Mouse (Mus musculus) kidney, embryonic 16.5 days (tissue): ENCODE results near the gene Syt1. TPM values are rescaled to one million over a fixed set of nuclear protein-coding genes. Genes with fewer than 3 reads are reported as not detected.

Experiments
- ATAC-seq: fragments of 200-750 bp; cut with Nextera tagmentation; 2 replicates; pipeline ENCODE4 v1.8.0; 2017; ENCODE audit warnings: moderate TSS enrichment; ENCODE audit not compliant: low FRiP score, low TSS enrichment
- H3K27ac ChIP-seq: fragments of 300-500 bp; sonication (generic); 2 replicates; pipeline ENCODE4 v1.5.1; 2014; ENCODE audit warnings: low read length
- H3K27me3 ChIP-seq: fragments of 300-500 bp; sonication (generic); 2 replicates; pipeline ENCODE4 v1.6.1; 2014; ENCODE audit warnings: low read length, control low read depth, mixed read lengths; ENCODE audit not compliant: insufficient read depth
- H3K36me3 ChIP-seq: fragments of 300-500 bp; sonication (generic); 2 replicates; pipeline ENCODE4 v1.6.1; 2014; ENCODE audit warnings: low read length, control low read depth, mixed read lengths; ENCODE audit not compliant: insufficient read depth
- H3K4me1 ChIP-seq: fragments of 300-500 bp; sonication (generic); 2 replicates; pipeline ENCODE4 v1.6.1; 2014; ENCODE audit warnings: low read length, control low read depth, mixed read lengths; ENCODE audit not compliant: insufficient read depth
- H3K4me2 ChIP-seq: fragments of 300-500 bp; sonication (generic); replicated peaks from 2 replicates; pipeline ENCODE4 v1.6.1; 2014; ENCODE audit warnings: low read depth, low read length
- H3K4me3 ChIP-seq: fragments of 300-500 bp; sonication (generic); 2 replicates; pipeline ENCODE4 v1.5.1; 2014; ENCODE audit warnings: mild to moderate bottlenecking, low read length
- H3K9ac ChIP-seq: fragments of 300-500 bp; sonication (generic); replicated peaks from 2 replicates; pipeline ENCODE4 v1.6.1; 2014; ENCODE audit warnings: low read length
- H3K9me3 ChIP-seq: fragments of 300-500 bp; sonication (generic); 2 replicates; pipeline ENCODE4 v1.6.1; 2016; ENCODE audit warnings: low read length, control low read depth
- WGBS: fragments of 180-500 bp; shearing (Covaris S2); extraction: QIAGEN DNeasy Blood & Tissue Kit; methylation state at CpG from one replicate; pipeline ENCODE4 v1.1.7; 2014; 5-methylcytosine and 5-hydroxymethylcytosine counted together
- polyA plus RNA-seq: library from polyadenylated mRNA; unstranded; fragments of >200 nt; fragmentation: Nextera tagmentation; extraction: Ambion mirVana; gene quantifications from 2 replicates; pipeline ENCODE4 v1.2.1, GENCODE M21; 2015

Syt1 gene
- polyA plus RNA-seq, 1 experiment from 2014 or later = 1.2 TPM

GRCm38 (mm10) chr10:108868136-108868535 lies 142.6 kb downstream of the Syt1 start:
- Histone ChIP-seq H3K4me3 (no peak overlapping the region), H3K27me3 (no peaks in the 10 kb centered on the region), H3K27ac (no peak overlapping the region), H3K4me2 (no peak overlapping the region), H3K9ac (no peak overlapping the region), H3K4me1 (no peaks in the 10 kb centered on the region), H3K9me3 (no peaks in the 10 kb centered on the region), H3K36me3 (no peaks in the 10 kb centered on the region)
- 82% methylated on average over 4 of the region's 4 CpGs for WGBS
- ATAC-seq = no peak

GRCm38 (mm10) chr10:108867202-108867601 lies 143.6 kb downstream of the Syt1 start:
- Histone ChIP-seq H3K9ac (no peak overlapping the region), H3K27ac (no peak overlapping the region), H3K4me3 (no peak overlapping the region), H3K4me2 (no peak overlapping the region), H3K27me3 (no peaks in the 10 kb centered on the region), H3K9me3 (no peaks in the 10 kb centered on the region), H3K36me3 (no peaks in the 10 kb centered on the region), H3K4me1 (no peaks in the 10 kb centered on the region)
- ATAC-seq = no peak
- whole genome bisulfite sequencing = 62% methylated on average over 6 of the region's 6 CpGs

GRCm38 (mm10) chr10:108865586-108865985 lies 145.2 kb downstream of the Syt1 start:
- H3K4me3 ChIP-seq = no peak overlapping the region
- no peaks in the 10 kb centered on the region for H3K36me3 ChIP-seq
- no peak overlapping the region for H3K27ac ChIP-seq
- no peaks in the 10 kb centered on the region for H3K27me3 ChIP-seq
- H3K4me1 ChIP-seq = no peaks in the 10 kb centered on the region
- H3K4me2 ChIP-seq = no peak overlapping the region
- H3K9ac ChIP-seq = no peak overlapping the region
- 90% methylated on average over 4 of the region's 4 CpGs for WGBS
- no peak for ATAC-seq
- H3K9me3 ChIP-seq = no peaks in the 10 kb centered on the region

GRCm38 (mm10) chr10:108855986-108856385 lies 154.8 kb downstream of the Syt1 start:
- Histone ChIP-seq H3K4me3 (no peak overlapping the region), H3K9me3 (no peaks in the 10 kb centered on the region), H3K4me1 (no peaks in the 10 kb centered on the region), H3K27ac (no peak overlapping the region), H3K36me3 (no peaks in the 10 kb centered on the region), H3K9ac (no peak overlapping the region), H3K4me2 (no peak overlapping the region), H3K27me3 (no peaks in the 10 kb centered on the region)
- ATAC-seq = no peak
- 72% methylated on average over 6 of the region's 6 CpGs for WGBS

GRCm38 (mm10) chr10:108852757-108853156 lies 158.0 kb downstream of the Syt1 start:
- no peak overlapping the region for H3K27ac ChIP-seq
- H3K4me1 ChIP-seq = no peaks in the 10 kb centered on the region
- 57% methylated on average over 4 of the region's 4 CpGs for WGBS
- H3K4me3 ChIP-seq = no peak overlapping the region
- H3K4me2 ChIP-seq = no peak overlapping the region
- no peaks in the 10 kb centered on the region for H3K36me3 ChIP-seq
- ATAC-seq = no peak
- H3K9ac ChIP-seq = no peak overlapping the region
- H3K9me3 ChIP-seq = no peaks in the 10 kb centered on the region
- H3K27me3 ChIP-seq = no peaks in the 10 kb centered on the region

GRCm38 (mm10) chr10:108837434-108837833 lies 173.3 kb downstream of the Syt1 start:
- no peak overlapping the region for H3K4me2 ChIP-seq
- no peaks in the 10 kb centered on the region for H3K36me3 ChIP-seq
- no peaks in the 10 kb centered on the region for H3K27me3 ChIP-seq
- H3K9me3 ChIP-seq = no peaks in the 10 kb centered on the region
- no peak overlapping the region for H3K4me3 ChIP-seq
- WGBS = 86% methylated on average over 1 of the region's 1 CpGs
- H3K4me1 ChIP-seq = no peaks in the 10 kb centered on the region
- ATAC-seq = no peak
- H3K27ac ChIP-seq = no peak overlapping the region
- no peak overlapping the region for H3K9ac ChIP-seq

GRCm38 (mm10) chr10:108832248-108832647 lies 178.5 kb downstream of the Syt1 start:
- H3K27me3 ChIP-seq = no peaks in the 10 kb centered on the region
- ATAC-seq = no peak
- H3K4me1 ChIP-seq = no peaks in the 10 kb centered on the region
- 90% methylated on average over 6 of the region's 6 CpGs for WGBS
- H3K4me3 ChIP-seq = no peak overlapping the region
- H3K4me2 ChIP-seq = no peak overlapping the region
- no peak overlapping the region for H3K27ac ChIP-seq
- H3K9ac ChIP-seq = no peak overlapping the region
- H3K36me3 ChIP-seq = no peaks in the 10 kb centered on the region
- no peaks in the 10 kb centered on the region for H3K9me3 ChIP-seq

GRCm38 (mm10) chr10:108831801-108832200 lies 179.0 kb downstream of the Syt1 start:
- H3K4me3 ChIP-seq = no peak overlapping the region
- H3K9me3 ChIP-seq = no peaks in the 10 kb centered on the region
- H3K27me3 ChIP-seq = no peaks in the 10 kb centered on the region
- H3K9ac ChIP-seq = no peak overlapping the region
- H3K36me3 ChIP-seq = no peaks in the 10 kb centered on the region
- H3K4me1 ChIP-seq = no peaks in the 10 kb centered on the region
- ATAC-seq = no peak
- no peak overlapping the region for H3K4me2 ChIP-seq
- WGBS = 77% methylated on average over 6 of the region's 6 CpGs
- H3K27ac ChIP-seq = no peak overlapping the region

GRCm38 (mm10) chr10:108822273-108822672 lies 188.5 kb downstream of the Syt1 start:
- Histone ChIP-seq H3K4me1 (no peaks in the 10 kb centered on the region), H3K36me3 (no peaks in the 10 kb centered on the region), H3K9me3 (no peaks in the 10 kb centered on the region), H3K4me2 (no peak overlapping the region), H3K9ac (no peak overlapping the region), H3K27ac (no peak overlapping the region), H3K4me3 (no peak overlapping the region), H3K27me3 (no peaks in the 10 kb centered on the region)
- WGBS = 86% methylated on average over 6 of the region's 6 CpGs
- no peak for ATAC-seq

- Histone ChIP-seq H3K4me2 (no peak overlapping the region), H3K9ac (no peak overlapping the region), H3K27me3 (no peaks in the 10 kb centered on the region), H3K36me3 (no peaks in the 10 kb centered on the region), H3K27ac (no peak overlapping the region), H3K4me1 (no peaks in the 10 kb centered on the region), H3K4me3 (no peak overlapping the region), H3K9me3 (no peaks in the 10 kb centered on the region)
- WGBS = 68% methylated on average over 6 of the region's 6 CpGs
- no peak for ATAC-seq
Observed at GRCm38 (mm10) chr10:108815339-108815738, 195.4 kb downstream of the Syt1 start.

- ATAC-seq = no peak
- no peaks in the 10 kb centered on the region for H3K4me1 ChIP-seq
- 84% methylated on average over 1 of the region's 1 CpGs for WGBS
- H3K36me3 ChIP-seq = no peaks in the 10 kb centered on the region
- no peak overlapping the region for H3K4me3 ChIP-seq
- no peak overlapping the region for H3K9ac ChIP-seq
- no peak overlapping the region for H3K27ac ChIP-seq
- H3K9me3 ChIP-seq = no peaks in the 10 kb centered on the region
- no peaks in the 10 kb centered on the region for H3K27me3 ChIP-seq
- no peak overlapping the region for H3K4me2 ChIP-seq
Observed at GRCm38 (mm10) chr10:108804380-108804779, 206.4 kb downstream of the Syt1 start.
